Mouse (Mus musculus) embryonic facial prominence, embryonic 15.5 days (tissue): ENCODE data around the gene Pdzrn3. TPM values are rescaled to one million over a fixed set of nuclear protein-coding genes. Genes with fewer than 3 reads are reported as not detected.
A peak's percentile ranks its signal among the peaks of the same experiment; 100 is the strongest.

ENCODE experiments used
- ATAC-seq: fragments of 200-750 bp; cut with Nextera tagmentation; 2 replicates; pipeline ENCODE4 v1.8.0; 2017; ENCODE audit warnings: low read depth, moderate TSS enrichment; ENCODE audit not compliant: insufficient number of reproducible peaks, low FRiP score, low TSS enrichment
- H3K27ac ChIP-seq: fragments of 300-500 bp; sonication (generic); replicated peaks from 2 replicates; pipeline ENCODE4 v1.5.1; 2015; ENCODE audit warnings: mild to moderate bottlenecking, inconsistent platforms
- H3K27me3 ChIP-seq: fragments of 300-500 bp; sonication (generic); 2 replicates; pipeline ENCODE4 v1.6.1; 2015; ENCODE audit warnings: inconsistent platforms
- H3K36me3 ChIP-seq: fragments of 300-500 bp; sonication (generic); 2 replicates; pipeline ENCODE4 v1.6.1; 2015; ENCODE audit warnings: mild to moderate bottlenecking, inconsistent platforms
- H3K4me1 ChIP-seq: fragments of 300-500 bp; sonication (generic); 2 replicates; pipeline ENCODE4 v1.6.1; 2015; ENCODE audit warnings: inconsistent platforms
- H3K4me2 ChIP-seq: fragments of 300-500 bp; sonication (generic); replicated peaks from 2 replicates; pipeline ENCODE4 v1.6.1; 2015; ENCODE audit warnings: mild to moderate bottlenecking, inconsistent platforms
- H3K4me3 ChIP-seq: fragments of 300-500 bp; sonication (generic); replicated peaks from 2 replicates; pipeline ENCODE4 v1.5.1; 2015; ENCODE audit warnings: mild to moderate bottlenecking, inconsistent platforms
- H3K9ac ChIP-seq: fragments of 300-500 bp; sonication (generic); 2 replicates; pipeline ENCODE4 v1.6.1; 2015; ENCODE audit warnings: inconsistent platforms
- H3K9me3 ChIP-seq: fragments of 300-500 bp; sonication (generic); replicated peaks from 2 replicates; pipeline ENCODE4 v1.6.1; 2016; ENCODE audit warnings: inconsistent platforms
- WGBS: fragments of 180-500 bp; shearing (Covaris S2); methylation state at CpG from one replicate; pipeline ENCODE4 v1.1.7; 2015; 5-methylcytosine and 5-hydroxymethylcytosine counted together
- polyA plus RNA-seq: library from polyadenylated mRNA; unstranded; fragments of >200 nt; fragmentation: Nextera tagmentation; extraction: Ambion mirVana; gene quantifications from 2 replicates; pipeline ENCODE4 v1.2.1, GENCODE M21; 2015

The Pdzrn3 gene
- polyA plus RNA-seq, 1 experiment from 2014 or later, result 17.0 TPM

GRCm38 (mm10) chr6:101271378-101272135 lies 106.1 kb downstream of the Pdzrn3 start:
- Histone ChIP-seq H3K4me2 (no peak overlapping the region), H3K9me3 (no peaks in the 10 kb centered on the region), H3K9ac (no peak overlapping the region), H3K27me3 (no peaks in the 10 kb centered on the region), H3K27ac (no peak overlapping the region), H3K4me3 (no peak overlapping the region), H3K36me3 (no peaks in the 10 kb centered on the region), H3K4me1 (peaks cover 69% of the 10 kb centered on the region)
- ATAC-seq, result no peak
- 53% methylated on average over 15 of the region's 15 CpGs for WGBS

GRCm38 (mm10) chr6:101270095-101270826 lies 107.4 kb downstream of the Pdzrn3 start:
- Histone ChIP-seq H3K4me1 (peaks cover 66% of the 10 kb centered on the region), H3K9me3 (no peaks in the 10 kb centered on the region), H3K4me2 (no peak overlapping the region), H3K27me3 (no peaks in the 10 kb centered on the region), H3K9ac (no peak overlapping the region), H3K4me3 (no peak overlapping the region), H3K27ac (peak overlapping the region; percentile 65), H3K36me3 (no peaks in the 10 kb centered on the region)
- 43% methylated on average over 7 of the region's 7 CpGs for WGBS
- no peak for ATAC-seq

GRCm38 (mm10) chr6:101269335-101270094 lies 108.2 kb downstream of the Pdzrn3 start:
- Histone ChIP-seq H3K27me3 (no peaks in the 10 kb centered on the region), H3K4me2 (no peak overlapping the region), H3K9me3 (no peaks in the 10 kb centered on the region), H3K4me3 (no peak overlapping the region), H3K9ac (no peak overlapping the region), H3K36me3 (no peaks in the 10 kb centered on the region), H3K4me1 (peaks cover 62% of the 10 kb centered on the region), H3K27ac (peak overlapping the region; percentile 44)
- 41% methylated on average over 10 of the region's 10 CpGs for WGBS
- ATAC-seq, result no peak

- 31% methylated on average over 1 of the region's 1 CpGs for WGBS
- no peak overlapping the region for H3K9ac ChIP-seq
- H3K4me3 ChIP-seq, result no peak overlapping the region
- ATAC-seq, result no peak
- no peaks in the 10 kb centered on the region for H3K9me3 ChIP-seq
- H3K27ac ChIP-seq, result no peak overlapping the region
- no peak overlapping the region for H3K4me2 ChIP-seq
- H3K36me3 ChIP-seq, result no peaks in the 10 kb centered on the region
- peaks cover 68% of the 10 kb centered on the region for H3K4me1 ChIP-seq
- no peaks in the 10 kb centered on the region for H3K27me3 ChIP-seq
Observed at GRCm38 (mm10) chr6:101268266-101268665, 109.4 kb downstream of the Pdzrn3 start.

- no peak overlapping the region for H3K4me3 ChIP-seq
- H3K4me2 ChIP-seq, result no peak overlapping the region
- peaks cover 61% of the 10 kb centered on the region for H3K4me1 ChIP-seq
- H3K27ac ChIP-seq, result no peak overlapping the region
- no peak overlapping the region for H3K9ac ChIP-seq
- no peaks in the 10 kb centered on the region for H3K9me3 ChIP-seq
- H3K27me3 ChIP-seq, result no peaks in the 10 kb centered on the region
- peak; percentile 34; the same call in 1 of the 2 replicates for ATAC-seq
- H3K36me3 ChIP-seq, result no peaks in the 10 kb centered on the region
- 11% methylated on average over 1 of the region's 1 CpGs for WGBS
Observed at GRCm38 (mm10) chr6:101266787-101267186, 110.9 kb downstream of the Pdzrn3 start.

- Histone ChIP-seq H3K9ac (no peak overlapping the region), H3K9me3 (no peaks in the 10 kb centered on the region), H3K27me3 (no peaks in the 10 kb centered on the region), H3K27ac (no peak overlapping the region), H3K4me3 (no peak overlapping the region), H3K36me3 (no peaks in the 10 kb centered on the region), H3K4me1 (peaks cover 31% of the 10 kb centered on the region), H3K4me2 (no peak overlapping the region)
- 48% methylated on average over 4 of the region's 4 CpGs for WGBS
- ATAC-seq, result no peak
Observed at GRCm38 (mm10) chr6:101263544-101263943, 114.2 kb downstream of the Pdzrn3 start.

- H3K4me2 ChIP-seq, result no peak overlapping the region
- H3K4me3 ChIP-seq, result no peak overlapping the region
- no peak for ATAC-seq
- no peak overlapping the region for H3K9ac ChIP-seq
- no peaks in the 10 kb centered on the region for H3K27me3 ChIP-seq
- no peaks in the 10 kb centered on the region for H3K36me3 ChIP-seq
- whole genome bisulfite sequencing, result 8% methylated on average over 4 of the region's 4 CpGs
- no peak overlapping the region for H3K27ac ChIP-seq
- H3K4me1 ChIP-seq, result peaks cover 13% of the 10 kb centered on the region
- H3K9me3 ChIP-seq, result no peaks in the 10 kb centered on the region
Observed at GRCm38 (mm10) chr6:101261513-101261912, 116.2 kb downstream of the Pdzrn3 start.

GRCm38 (mm10) chr6:101259411-101259810 lies 118.3 kb downstream of the Pdzrn3 start:
- Histone ChIP-seq H3K9me3 (no peaks in the 10 kb centered on the region), H3K27me3 (no peaks in the 10 kb centered on the region), H3K4me3 (no peak overlapping the region), H3K4me2 (no peak overlapping the region), H3K27ac (no peak overlapping the region), H3K9ac (no peak overlapping the region), H3K4me1 (peaks cover 10% of the 10 kb centered on the region; the same call in 1 of the 2 replicates), H3K36me3 (no peaks in the 10 kb centered on the region)
- 74% methylated on average over 5 of the region's 5 CpGs for WGBS
- no peak for ATAC-seq

GRCm38 (mm10) chr6:101257418-101257817 lies 120.3 kb downstream of the Pdzrn3 start:
- Histone ChIP-seq H3K27me3 (no peaks in the 10 kb centered on the region), H3K9ac (no peak overlapping the region), H3K4me3 (no peak overlapping the region), H3K4me1 (peaks cover 13% of the 10 kb centered on the region), H3K27ac (no peak overlapping the region), H3K9me3 (no peaks in the 10 kb centered on the region), H3K4me2 (no peak overlapping the region), H3K36me3 (no peaks in the 10 kb centered on the region)
- 80% methylated on average over 6 of the region's 6 CpGs for WGBS
- no peak; the same call in 1 of the 2 replicates for ATAC-seq

- no peak overlapping the region for H3K4me3 ChIP-seq
- H3K9me3 ChIP-seq, result no peaks in the 10 kb centered on the region
- ATAC-seq, result no peak
- no peaks in the 10 kb centered on the region for H3K27me3 ChIP-seq
- no peak overlapping the region for H3K9ac ChIP-seq
- H3K27ac ChIP-seq, result no peak overlapping the region
- H3K4me2 ChIP-seq, result no peak overlapping the region
- no peaks in the 10 kb centered on the region for H3K36me3 ChIP-seq
- peaks cover 30% of the 10 kb centered on the region for H3K4me1 ChIP-seq
- WGBS, result 45% methylated on average over 4 of the region's 4 CpGs
Observed at GRCm38 (mm10) chr6:101254652-101255051, 123.0 kb downstream of the Pdzrn3 start.

- no peak overlapping the region for H3K9ac ChIP-seq
- H3K27ac ChIP-seq, result no peak overlapping the region
- no peaks in the 10 kb centered on the region for H3K9me3 ChIP-seq
- no peak overlapping the region for H3K4me3 ChIP-seq
- no peak for ATAC-seq
- H3K4me2 ChIP-seq, result no peak overlapping the region
- peaks cover 39% of the 10 kb centered on the region for H3K4me1 ChIP-seq
- 67% methylated on average over 12 of the region's 12 CpGs for WGBS
- H3K27me3 ChIP-seq, result no peaks in the 10 kb centered on the region
- H3K36me3 ChIP-seq, result no peaks in the 10 kb centered on the region
Observed at GRCm38 (mm10) chr6:101251916-101252603, 125.6 kb downstream of the Pdzrn3 start.
